Mouse (Mus musculus) intestine, embryonic 16.5 days (tissue): Measurements from ENCODE around the gene Il16. TPM values are rescaled to one million over a fixed set of nuclear protein-coding genes. Genes with fewer than 3 reads are reported as not detected.
A peak's percentile ranks its signal among the peaks of the same experiment; 100 is the strongest.

ENCODE experiments used
- ATAC-seq: fragments of 200-750 bp; cut with Nextera tagmentation; 2 replicates; pipeline ENCODE4 v1.8.0; 2017; ENCODE audit warnings: moderate TSS enrichment, moderate library complexity
- H3K27ac ChIP-seq: fragments of 300-500 bp; sonication (generic); 2 replicates; pipeline ENCODE4 v1.5.1; 2014; ENCODE audit warnings: mild to moderate bottlenecking, low read length
- H3K27me3 ChIP-seq: fragments of 300-500 bp; sonication (generic); replicated peaks from 2 replicates; pipeline ENCODE4 v1.6.1; 2014; ENCODE audit warnings: low read length, control low read depth, mixed read lengths; ENCODE audit not compliant: control insufficient read depth, insufficient read depth
- H3K36me3 ChIP-seq: fragments of 300-500 bp; sonication (generic); 2 replicates; pipeline ENCODE4 v1.6.1; 2014; ENCODE audit warnings: low read length, control low read depth; ENCODE audit not compliant: control insufficient read depth, insufficient read depth
- H3K4me1 ChIP-seq: fragments of 300-500 bp; sonication (generic); 2 replicates; pipeline ENCODE4 v1.6.1; 2014; ENCODE audit warnings: low read length, control low read depth, mixed read lengths; ENCODE audit not compliant: control insufficient read depth, insufficient read depth
- H3K4me2 ChIP-seq: fragments of 300-500 bp; sonication (generic); 2 replicates; pipeline ENCODE4 v1.6.1; 2014; ENCODE audit warnings: low read depth, low read length, control low read depth
- H3K4me3 ChIP-seq: fragments of 300-500 bp; sonication (generic); 2 replicates; pipeline ENCODE4 v1.5.1; 2014; ENCODE audit warnings: mild to moderate bottlenecking, low read length
- H3K9ac ChIP-seq: fragments of 300-500 bp; sonication (generic); 2 replicates; pipeline ENCODE4 v1.6.1; 2014; ENCODE audit warnings: low read depth, low read length
- H3K9me3 ChIP-seq: fragments of 300-500 bp; sonication (generic); 2 replicates; pipeline ENCODE4 v1.6.1; 2016; ENCODE audit warnings: low read length, control low read depth; ENCODE audit not compliant: control insufficient read depth
- WGBS: fragments of 180-500 bp; shearing (Covaris S2); extraction: QIAGEN DNeasy Blood & Tissue Kit; methylation state at CpG from one replicate; pipeline ENCODE4 v1.1.7; 2014; 5-methylcytosine and 5-hydroxymethylcytosine counted together
- polyA plus RNA-seq: library from polyadenylated mRNA; unstranded; fragments of >200 nt; fragmentation: Nextera tagmentation; extraction: Ambion mirVana; gene quantifications from 2 replicates; pipeline ENCODE4 v1.2.1, GENCODE M21; 2015

Il16 gene
- polyA plus RNA-seq, 1 experiment from 2014 or later: 4.9 TPM

- Histone ChIP-seq H3K9ac (peak overlapping the region; percentile 83), H3K9me3 (no peaks in the 10 kb centered on the region), H3K27ac (peak overlapping the region; percentile 47; the same call in 1 of the 2 replicates), H3K27me3 (no peaks in the 10 kb centered on the region), H3K4me3 (peak overlapping the region; percentile 64), H3K36me3 (no peaks in the 10 kb centered on the region), H3K4me1 (peaks cover 36% of the 10 kb centered on the region), H3K4me2 (peak overlapping the region; percentile 57)
- WGBS: 30% methylated on average over 6 of the region's 6 CpGs
- ATAC-seq: no peak
Measured at GRCm38 (mm10) chr7:83632682-83633120, 112.8 kb downstream of the Il16 start.

GRCm38 (mm10) chr7:83631828-83632681, 113.5 kb downstream of the Il16 start, which contains the start of gene Stard5:
Gene Stard5, plus strand, starts transcription at chr7:83631959.
- H3K27me3 ChIP-seq: no peaks in the 10 kb centered on the region
- under 1% methylated on average over 35 of the region's 35 CpGs for WGBS
- H3K27ac ChIP-seq: peak within 1 kb of the TSS; percentile 65
- H3K9ac ChIP-seq: peak within 1 kb of the TSS; percentile 83
- H3K9me3 ChIP-seq: no peaks in the 10 kb centered on the region
- H3K4me1 ChIP-seq: peaks cover 31% of the 10 kb centered on the region
- peak; percentile 91 for ATAC-seq
- H3K4me3 ChIP-seq: peak within 1 kb of the TSS; percentile 64
- H3K36me3 ChIP-seq: no peaks in the 10 kb centered on the region
- H3K4me2 ChIP-seq: peak within 1 kb of the TSS; percentile 65

- Histone ChIP-seq H3K27ac (peak overlapping the region; percentile 65), H3K4me2 (peak overlapping the region; percentile 65), H3K36me3 (no peaks in the 10 kb centered on the region), H3K27me3 (no peaks in the 10 kb centered on the region), H3K9me3 (no peaks in the 10 kb centered on the region), H3K4me1 (peaks cover 25% of the 10 kb centered on the region), H3K9ac (peak overlapping the region; percentile 73; the same call in 1 of the 2 replicates), H3K4me3 (peak overlapping the region; percentile 64)
- 10% methylated on average over 11 of the region's 11 CpGs for WGBS
- ATAC-seq: no peak
Measured at GRCm38 (mm10) chr7:83631073-83631827, 114.3 kb downstream of the Il16 start.

GRCm38 (mm10) chr7:83627369-83627768, 118.2 kb downstream of the Il16 start:
- Histone ChIP-seq H3K36me3 (no peaks in the 10 kb centered on the region), H3K9me3 (no peaks in the 10 kb centered on the region), H3K4me2 (no peak overlapping the region), H3K9ac (no peak overlapping the region), H3K27ac (peak overlapping the region; percentile 68), H3K4me1 (peaks cover 8% of the 10 kb centered on the region), H3K27me3 (no peaks in the 10 kb centered on the region), H3K4me3 (no peak overlapping the region)
- ATAC-seq: peak; percentile 32
- 69% methylated on average over 4 of the region's 4 CpGs for WGBS

GRCm38 (mm10) chr7:83626557-83627257, 118.8 kb downstream of the Il16 start:
- H3K27me3 ChIP-seq: no peaks in the 10 kb centered on the region
- peak overlapping the region; percentile 68 for H3K27ac ChIP-seq
- no peaks in the 10 kb centered on the region for H3K36me3 ChIP-seq
- H3K4me1 ChIP-seq: peaks cover 8% of the 10 kb centered on the region
- no peak overlapping the region for H3K4me3 ChIP-seq
- no peak overlapping the region for H3K4me2 ChIP-seq
- 58% methylated on average over 8 of the region's 8 CpGs for WGBS
- H3K9ac ChIP-seq: no peak overlapping the region
- no peaks in the 10 kb centered on the region for H3K9me3 ChIP-seq
- peak; percentile 82 for ATAC-seq

GRCm38 (mm10) chr7:83624065-83624464, 121.5 kb downstream of the Il16 start:
- 83% methylated on average over 1 of the region's 1 CpGs for WGBS
- ATAC-seq: no peak
- no peaks in the 10 kb centered on the region for H3K27me3 ChIP-seq
- H3K4me2 ChIP-seq: no peak overlapping the region
- H3K36me3 ChIP-seq: no peaks in the 10 kb centered on the region
- H3K9ac ChIP-seq: no peak overlapping the region
- H3K4me1 ChIP-seq: 0 out of 2 replicates have a peak, but pooled peaks cover under 1% of the 10 kb centered on the region
- no peak overlapping the region for H3K27ac ChIP-seq
- no peak overlapping the region for H3K4me3 ChIP-seq
- no peaks in the 10 kb centered on the region for H3K9me3 ChIP-seq

- ATAC-seq: no peak
- H3K4me2 ChIP-seq: no peak overlapping the region
- H3K9ac ChIP-seq: no peak overlapping the region
- H3K9me3 ChIP-seq: no peaks in the 10 kb centered on the region
- H3K27ac ChIP-seq: no peak overlapping the region
- 93% methylated on average over 6 of the region's 6 CpGs for WGBS
- H3K27me3 ChIP-seq: no peaks in the 10 kb centered on the region
- H3K4me1 ChIP-seq: 0 out of 2 replicates have a peak, but pooled peaks cover 6% of the 10 kb centered on the region
- no peaks in the 10 kb centered on the region for H3K36me3 ChIP-seq
- no peak overlapping the region for H3K4me3 ChIP-seq
Measured at GRCm38 (mm10) chr7:83622582-83622981, 122.9 kb downstream of the Il16 start.

GRCm38 (mm10) chr7:83618709-83619108, 126.8 kb downstream of the Il16 start:
- Histone ChIP-seq H3K9ac (no peak overlapping the region), H3K27ac (no peak overlapping the region), H3K4me2 (no peak overlapping the region), H3K4me3 (no peak overlapping the region), H3K36me3 (no peaks in the 10 kb centered on the region), H3K27me3 (no peaks in the 10 kb centered on the region), H3K4me1 (0 out of 2 replicates have a peak, but pooled peaks cover 6% of the 10 kb centered on the region), H3K9me3 (no peaks in the 10 kb centered on the region)
- ATAC-seq: peak; percentile 81
- WGBS: 85% methylated on average over 1 of the region's 1 CpGs

GRCm38 (mm10) chr7:83616268-83616667, 129.3 kb downstream of the Il16 start:
- 80% methylated on average over 3 of the region's 3 CpGs for WGBS
- Histone ChIP-seq H3K27me3 (no peaks in the 10 kb centered on the region), H3K4me1 (peaks cover 9% of the 10 kb centered on the region; the same call in 1 of the 2 replicates), H3K9ac (no peak overlapping the region), H3K36me3 (no peaks in the 10 kb centered on the region), H3K27ac (no peak overlapping the region), H3K4me2 (no peak overlapping the region), H3K9me3 (no peaks in the 10 kb centered on the region), H3K4me3 (no peak overlapping the region)
- ATAC-seq: no peak
